Mouse (Mus musculus): ENCODE measurements around the gene Nhsl1.

DNA sequence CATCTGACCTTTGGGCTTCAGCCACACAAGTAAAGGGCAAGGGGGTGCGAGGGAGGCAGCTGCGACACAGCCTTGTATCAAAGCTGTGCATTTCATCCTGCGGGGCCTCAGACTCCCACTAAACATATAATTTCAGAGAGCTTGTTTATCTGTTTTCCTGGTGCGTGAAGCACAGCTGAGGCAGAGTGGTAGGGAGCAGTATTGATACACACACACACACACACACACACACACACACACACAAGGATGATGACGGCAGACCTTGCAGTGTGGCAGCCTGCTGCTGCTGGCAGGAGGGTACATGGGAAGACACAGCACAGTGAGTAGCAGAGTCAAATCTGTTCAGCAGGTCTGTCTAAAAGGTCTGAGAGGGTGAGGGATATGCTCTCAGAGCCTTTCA lies 85.9 kb downstream of the Nhsl1 start:
- TF ChIP-seq POLR2A (IDR thresholded peaks at IDR 0.05; ENCODE audit: borderline replicate concordance, insufficient read depth, low read length) (no peak), CTCF (IDR thresholded peaks at IDR 0.05; ENCODE audit: borderline replicate concordance, insufficient read depth, low read depth, low read length) (no peak)

Measured in cerebellum, adult 2 months (tissue).